Mouse (Mus musculus) liver, adult 2 months (tissue): ENCODE data around the gene Awat1. TPM values are rescaled to one million over a fixed set of nuclear protein-coding genes. Genes with fewer than 3 reads are reported as not detected.

Experiments used
- DNase-seq: peaks from one replicate; pipeline ENCODE4 v3.0.0-alpha.2; 2011; ENCODE audit warnings: low read depth, low spot score; ENCODE audit errors: extremely low read depth
- H3K27ac ChIP-seq: fragments of 200-500 bp; replicated peaks from 2 replicates; pipeline ENCODE4 v1.5.1; 2012; ENCODE audit warnings: low read depth, mild to moderate bottlenecking, control low read depth, inconsistent platforms, low read length; ENCODE audit not compliant: insufficient read depth
- H3K27me3 ChIP-seq: fragments of 200-500 bp; 2 replicates; pipeline ENCODE4 v1.6.1; 2012; ENCODE audit warnings: mild to moderate bottlenecking, moderate library complexity, low read length, inconsistent platforms; ENCODE audit not compliant: control insufficient read depth, insufficient read depth
- H3K36me3 ChIP-seq: fragments of 200-500 bp; 2 replicates; pipeline ENCODE4 v1.6.1; 2012; ENCODE audit warnings: low read length, inconsistent platforms; ENCODE audit not compliant: control insufficient read depth, insufficient read depth
- H3K4me1 ChIP-seq: fragments of 200-500 bp; 2 replicates; pipeline ENCODE4 v1.6.1; 2011; ENCODE audit warnings: low read length; ENCODE audit not compliant: control insufficient read depth, insufficient read depth
- H3K4me3 ChIP-seq: fragments of 200-500 bp; 2 replicates; pipeline ENCODE4 v1.5.1; 2011; ENCODE audit warnings: low read depth, mild to moderate bottlenecking, control low read depth, low read length, moderate library complexity; ENCODE audit not compliant: insufficient read depth
- H3K79me2 ChIP-seq: fragments of 200-500 bp; 2 replicates; pipeline ENCODE4 v1.6.1; 2012; ENCODE audit warnings: inconsistent platforms, mild to moderate bottlenecking, low read length, moderate library complexity; ENCODE audit not compliant: control insufficient read depth, insufficient read depth
- H3K9ac ChIP-seq: fragments of 200-500 bp; 2 replicates; pipeline ENCODE4 v1.6.1; 2012; ENCODE audit warnings: low read depth, mild to moderate bottlenecking, control low read depth, inconsistent platforms, low read length
- CTCF ChIP-seq: fragments of 200-500 bp; IDR thresholded peaks from 2 replicates; pipeline ENCODE4 v1.5.1; 2011; ENCODE audit warnings: low read depth, low read length, control low read depth
- POLR2A ChIP-seq: fragments of 200-500 bp; IDR thresholded peaks from 2 replicates; pipeline ENCODE4 v1.6.1; 2011; ENCODE audit warnings: low read length, control low read depth; ENCODE audit not compliant: insufficient read depth; ENCODE audit errors: extremely low read depth
- WGBS: fragments of 180-500 bp; shearing (Covaris S2); methylation state at CpG from one replicate; pipeline ENCODE4 v1.1.7; 2018; 5-methylcytosine and 5-hydroxymethylcytosine counted together
- polyA plus RNA-seq: library from polyadenylated mRNA; depleted of rRNA; stranded (reverse); fragments of >200 nt; gene quantifications from 2 replicates; pipeline ENCODE4 v1.2.3, GENCODE M21; 2012; rRNA removed
- total RNA-seq: library from RNA; depleted of rRNA; stranded (reverse); fragments of >200 nt; gene quantifications from 2 replicates; pipeline ENCODE4 v1.2.3, GENCODE M21; 2014; rRNA removed

The Awat1 gene
- total and polyA plus RNA-seq, 2 experiments, result not detected

- Histone ChIP-seq H3K27ac (peak within 1 kb of the TSS; percentile 68), H3K4me1 (peaks cover 2% of the 10 kb centered on the region; the same call in 1 of the 2 replicates), H3K36me3 (peaks cover 5% of the 10 kb centered on the region; the same call in 1 of the 2 replicates), H3K27me3 (no peaks in the 10 kb centered on the region), H3K79me2 (no peaks in the 10 kb centered on the region), H3K4me3 (peak within 1 kb of the TSS; percentile 71), H3K9ac (peak within 1 kb of the TSS; percentile 78)
- no peak for TF ChIP-seq POLR2A
- TF ChIP-seq CTCF, result no peak
- WGBS, result 0% methylated on average over 3 of the region's 3 CpGs
- DNase-seq, result no peak
Observed at GRCm38 (mm10) chrX:100625546-100625801, 53.4 kb downstream of the Awat1 start, which contains the start of gene Kif4. Gene Kif4, plus strand, starts transcription at chrX:100625737.

GRCm38 (mm10) chrX:100625802-100626793 is 54.0 kb downstream of the Awat1 start, which contains the start of gene Pdzd11:
Gene Pdzd11, minus strand, starts transcription at chrX:100626568.
- Histone ChIP-seq H3K79me2 (no peaks in the 10 kb centered on the region), H3K27me3 (no peaks in the 10 kb centered on the region), H3K4me3 (peak within 1 kb of the TSS; percentile 71), H3K36me3 (peaks cover 5% of the 10 kb centered on the region; the same call in 1 of the 2 replicates), H3K9ac (peak within 1 kb of the TSS; percentile 78), H3K27ac (peak within 1 kb of the TSS; percentile 68), H3K4me1 (peaks cover 2% of the 10 kb centered on the region; the same call in 1 of the 2 replicates)
- peak; percentile 89 for DNase-seq
- 2% methylated on average over 59 of the region's 62 CpGs for WGBS
- no peak for TF ChIP-seq CTCF
- TF ChIP-seq POLR2A, result 0 out of 2 replicates have a peak, but pooled peaks have one; percentile 31

Other genes starting within 250 kb of the Awat1 start
- gene Otud6a, start 143.2 kb upstream of the Awat1 start, total RNA-seq, result not detected in 2 replicates
- not detected in 2 replicates for gene Otud6a, start 143.2 kb upstream of the Awat1 start, polyA plus RNA-seq
- gene Awat2, start 129.5 kb upstream of the Awat1 start, total RNA-seq, result 1.2 and 1.5 TPM in 2 replicates
- 0.83 and 1.1 TPM in 2 replicates for gene Awat2, start 129.5 kb upstream of the Awat1 start, polyA plus RNA-seq
- 52.2 and 63.2 TPM in 2 replicates for gene Igbp1, start 78.0 kb upstream of the Awat1 start, total RNA-seq
- gene Igbp1, start 78.0 kb upstream of the Awat1 start, polyA plus RNA-seq, result 18.5 and 20.4 TPM in 2 replicates
- gene Dgat2l6, start 47.4 kb upstream of the Awat1 start, total RNA-seq, result not detected in 2 replicates
- not detected in 2 replicates for gene Dgat2l6, start 47.4 kb upstream of the Awat1 start, polyA plus RNA-seq
- 12.2 and 15.9 TPM in 2 replicates for gene P2ry4, start 22.6 kb downstream of the Awat1 start, total RNA-seq
- gene P2ry4, start 22.6 kb downstream of the Awat1 start, polyA plus RNA-seq, result 14.7 and 20.4 TPM in 2 replicates
- gene Arr3, start 33.2 kb downstream of the Awat1 start, total RNA-seq, result not detected in 2 replicates
- not detected in 2 replicates for gene Arr3, start 33.2 kb downstream of the Awat1 start, polyA plus RNA-seq
- 0.37 and 0.54 TPM in 2 replicates for gene Kif4, start 53.5 kb downstream of the Awat1 start, total RNA-seq
- gene Kif4, start 53.5 kb downstream of the Awat1 start, polyA plus RNA-seq, result 0.02 TPM in 2 replicates
- 18.3 and 20.0 TPM in 2 replicates for gene Pdzd11, start 54.3 kb downstream of the Awat1 start, total RNA-seq
- 10.2 and 13.3 TPM in 2 replicates for gene Pdzd11, start 54.3 kb downstream of the Awat1 start, polyA plus RNA-seq
- not detected in 2 replicates for gene Gdpd2, start 157.6 kb downstream of the Awat1 start, total RNA-seq
- gene Gdpd2, start 157.6 kb downstream of the Awat1 start, polyA plus RNA-seq, result not detected in 2 replicates
- gene Dlg3, start 195.5 kb downstream of the Awat1 start, total RNA-seq, result 15.0 and 18.7 TPM in 2 replicates
- 5.0 and 6.2 TPM in 2 replicates for gene Dlg3, start 195.5 kb downstream of the Awat1 start, polyA plus RNA-seq